Mouse (Mus musculus) layer of hippocampus, adult 6 months (tissue): ENCODE data around the gene Slc31a1. TPM values are rescaled to one million over a fixed set of nuclear protein-coding genes. Genes with fewer than 3 reads are reported as not detected.

Experiments used
- long read RNA-seq, 2 experiments: library from polyadenylated mRNA; unstranded; transcript quantifications; one replicate each; pipeline ENCODE4 v2.0.0; 2019 to 2020
- polyA plus RNA-seq: library from polyadenylated mRNA; unstranded; fragments of <200 nt; fragmentation: Nextera tagmentation; gene quantifications from 2 replicates; pipeline ENCODE4 v1.2.3, GENCODE M21; 2021

The Slc31a1 gene
- polyA plus RNA-seq: 11.3 and 28.8 TPM in 2 replicates
- long read RNA-seq, experiment 1, transcript Slc31a1-201 (5 exons, 3,718 nt): major isoform, 39 of 44 reads
- long read RNA-seq, experiment 1, partial matches to known transcripts: 0 of 44 reads
- long read RNA-seq, experiment 1, other reads (novel, unspliced or antisense): 5 of 44 reads
- long read RNA-seq, experiment 2, transcript Slc31a1-201 (5 exons, 3,718 nt): major isoform, 125 of 132 reads
- long read RNA-seq, experiment 2, partial matches to known transcripts: 2 of 132 reads
- long read RNA-seq, experiment 2, other reads (novel, unspliced or antisense): 5 of 132 reads

DNA sequence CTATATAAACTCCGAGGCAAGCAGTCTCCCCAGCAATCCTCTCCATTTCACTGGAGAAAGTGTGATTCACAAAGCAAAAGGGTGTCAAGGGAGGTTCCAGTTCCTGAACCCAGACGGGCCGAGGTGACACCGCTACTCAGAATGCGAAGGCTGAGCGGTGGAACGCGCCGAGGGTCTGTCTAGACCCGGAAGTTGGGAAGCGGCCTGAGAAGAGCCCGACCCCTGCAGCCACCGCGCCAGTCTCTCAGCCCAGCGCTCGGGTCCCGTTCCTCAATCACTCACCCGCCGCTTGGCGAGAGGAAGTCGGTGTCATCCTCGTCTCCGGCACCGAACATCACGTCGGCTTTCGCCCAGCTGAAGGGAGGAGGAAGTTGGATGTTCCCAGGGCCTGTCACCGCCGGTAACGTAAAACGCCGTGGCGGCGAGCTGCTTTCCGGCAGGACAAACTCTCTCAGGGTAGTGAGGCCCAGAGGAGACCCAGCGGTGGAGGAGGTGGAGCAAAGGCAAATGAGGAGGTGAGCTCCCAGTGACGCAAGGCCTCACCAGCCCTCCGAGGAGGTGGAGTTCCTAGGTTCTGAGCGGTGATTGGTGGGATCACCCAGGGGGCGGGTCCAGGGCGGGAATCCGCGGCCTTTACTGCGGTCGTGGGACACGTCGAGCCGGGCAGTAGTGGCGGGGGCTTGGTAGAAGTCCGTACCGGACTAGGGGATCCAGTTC lies at the start of gene Slc31a1, which contains the start of gene Fkbp15:
Slc31a1 (plus strand) TSS at position 640 of the 717 bp plus-strand sequence.
Fkbp15 (minus strand) TSS at position 461 of the 717 bp plus-strand sequence.

DNA sequence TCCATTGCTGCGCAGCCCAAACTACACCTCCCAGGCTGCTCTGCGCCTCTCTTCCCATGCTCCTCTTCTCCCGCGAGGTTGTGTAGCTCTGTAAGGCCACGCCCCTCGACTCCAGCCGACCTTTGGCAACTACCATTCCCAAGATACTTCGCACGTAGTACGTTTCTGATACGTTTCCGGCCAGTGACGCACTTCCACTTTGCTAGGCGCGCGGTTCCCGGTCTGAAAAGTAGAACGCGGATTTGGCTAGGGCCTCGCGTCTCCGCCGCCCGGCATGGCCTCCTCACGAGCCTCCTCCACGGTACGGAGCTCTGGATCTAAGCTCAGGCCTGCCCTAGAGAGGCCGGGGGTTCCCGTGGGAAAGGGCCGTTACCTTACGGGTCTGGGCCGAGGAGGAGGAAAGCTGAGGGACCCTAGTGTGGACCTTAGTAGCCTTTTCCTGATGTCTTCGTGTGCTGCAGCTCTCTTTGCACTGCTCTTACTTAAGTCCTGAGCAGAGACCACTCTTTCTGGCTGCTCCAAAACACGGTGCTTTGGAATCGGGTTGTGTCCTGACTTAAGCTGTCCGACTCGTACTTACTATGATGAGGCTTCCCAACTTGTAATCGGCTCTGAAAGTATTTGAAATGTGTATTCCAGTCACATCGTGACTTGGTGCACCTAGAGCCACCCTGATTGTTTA lies 48.2 kb downstream of the Slc31a1 start, which contains the start of the genes Cdc26 and Prpf4:
Cdc26 (minus strand) TSS at position 42 of the 682 bp plus-strand sequence.
Prpf4 (plus strand) TSS at position 197 of the 682 bp plus-strand sequence.

GRCm38 (mm10) chr4:62435081-62435480 lies 74.6 kb downstream of the Slc31a1 start, which contains the start of gene Rnf183:
Gene Rnf183 (minus strand): TSS chr4:62435252.

Other genes starting within 250 kb of the Slc31a1 start
- not detected in 2 replicates for gene Mup21, start 209.9 kb upstream of the Slc31a1 start, polyA plus RNA-seq
- gene Zfp37, start 129.7 kb upstream of the Slc31a1 start, polyA plus RNA-seq: 13.7 and 14.5 TPM in 2 replicates
- gene Slc31a2, start 98.2 kb upstream of the Slc31a1 start, polyA plus RNA-seq: 7.0 and 7.4 TPM in 2 replicates
- gene Fkbp15, start 179 bp upstream of the Slc31a1 start, polyA plus RNA-seq: 11.2 and 12.4 TPM in 2 replicates
- gene Cdc26, start 47.9 kb downstream of the Slc31a1 start, polyA plus RNA-seq: 50.3 and 55.1 TPM in 2 replicates
- gene Prpf4, start 48.1 kb downstream of the Slc31a1 start, polyA plus RNA-seq: 4.0 and 4.3 TPM in 2 replicates
- gene Rnf183, start 74.5 kb downstream of the Slc31a1 start, polyA plus RNA-seq: not detected in 2 replicates
- 8.8 and 11.0 TPM in 2 replicates for gene Wdr31, start 110.2 kb downstream of the Slc31a1 start, polyA plus RNA-seq
- gene Bspry, start 119.3 kb downstream of the Slc31a1 start, polyA plus RNA-seq: 0.13 TPM in 1 of 2 replicates, not detected in the other
- gene Hdhd3, start 142.7 kb downstream of the Slc31a1 start, polyA plus RNA-seq: 15.1 and 18.3 TPM in 2 replicates
- gene Alad, start 159.2 kb downstream of the Slc31a1 start, polyA plus RNA-seq: 64.9 and 68.3 TPM in 2 replicates
- gene Pole3, start 164.3 kb downstream of the Slc31a1 start, polyA plus RNA-seq: 12.0 and 12.7 TPM in 2 replicates
- 0.13 TPM in 1 of 2 replicates, not detected in the other for gene 4933430I17Rik, start 164.6 kb downstream of the Slc31a1 start, polyA plus RNA-seq
- 15.3 and 15.8 TPM in 2 replicates for gene Rgs3, start 199.1 kb downstream of the Slc31a1 start, polyA plus RNA-seq